Mouse (Mus musculus): ENCODE measurements at regions not wholly inside any gene's neighbourhood (a gene's known extent, or its start where the extent isn't known, plus 50 kb on each side); places are given as distances from the start of the nearest gene placed in this dataset.

DNA sequence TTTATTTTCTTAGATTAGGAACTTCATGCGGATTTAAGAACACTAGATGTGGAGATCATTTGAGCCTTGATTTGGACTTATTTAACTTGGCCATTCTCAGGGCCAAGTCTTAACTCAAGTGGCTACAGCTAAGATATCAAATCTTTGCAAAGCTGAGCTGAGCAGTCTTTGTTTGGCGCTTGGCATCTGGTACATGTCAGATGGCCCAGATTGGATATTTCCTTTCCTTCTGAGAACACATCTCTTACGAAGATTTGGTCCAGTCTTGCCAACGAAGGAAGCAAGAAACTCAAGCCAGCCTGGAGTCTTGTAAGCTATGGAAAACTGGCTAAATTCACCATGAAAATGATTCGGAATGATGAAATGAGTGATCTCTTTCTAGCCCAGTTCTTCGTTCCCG lies 59.1 kb upstream of the Cdc42ep3 start:
- DNase-seq = no peak

DNA sequence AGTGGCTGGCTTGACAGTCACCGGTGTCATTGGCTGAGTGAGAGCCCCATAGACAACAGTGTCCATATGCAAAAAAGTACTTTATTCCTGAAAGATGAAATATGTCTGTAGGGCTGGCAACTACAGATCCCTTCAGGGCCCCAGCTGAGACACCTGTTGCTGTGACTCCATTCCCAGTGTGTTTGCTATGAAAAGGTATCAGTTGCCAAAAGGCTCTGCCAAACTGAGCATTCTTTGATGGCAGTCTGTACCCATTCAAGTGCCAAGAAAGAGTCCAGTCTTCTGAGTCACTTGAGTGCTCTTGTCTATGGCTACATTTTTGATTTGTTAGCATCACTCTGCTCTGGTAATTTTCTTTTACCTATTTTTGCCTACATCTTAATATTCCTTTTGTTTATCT lies 63.1 kb upstream of the Cdc42ep3 start:
- DNase-seq = no peak

DNA sequence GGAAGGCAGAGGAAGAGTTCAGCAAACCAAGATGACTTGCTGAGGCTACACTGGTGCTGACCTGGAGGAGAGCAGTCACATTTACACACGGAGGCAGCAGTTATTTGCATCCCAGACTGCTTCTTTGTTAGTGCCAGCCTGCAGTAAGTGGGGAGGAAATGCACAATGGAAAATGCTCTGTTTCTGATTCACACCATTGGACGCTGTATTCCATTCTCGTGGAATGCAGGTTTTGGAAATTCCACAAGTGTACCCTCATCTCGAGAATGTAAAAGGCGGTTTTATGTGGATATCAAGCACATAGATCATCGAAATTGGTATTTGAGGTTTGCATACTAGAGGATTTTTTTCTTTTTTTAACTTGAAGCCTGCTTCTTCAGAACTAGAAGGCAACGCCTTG lies 66.7 kb upstream of the Cdc42ep3 start:
- no peak for DNase-seq

DNA sequence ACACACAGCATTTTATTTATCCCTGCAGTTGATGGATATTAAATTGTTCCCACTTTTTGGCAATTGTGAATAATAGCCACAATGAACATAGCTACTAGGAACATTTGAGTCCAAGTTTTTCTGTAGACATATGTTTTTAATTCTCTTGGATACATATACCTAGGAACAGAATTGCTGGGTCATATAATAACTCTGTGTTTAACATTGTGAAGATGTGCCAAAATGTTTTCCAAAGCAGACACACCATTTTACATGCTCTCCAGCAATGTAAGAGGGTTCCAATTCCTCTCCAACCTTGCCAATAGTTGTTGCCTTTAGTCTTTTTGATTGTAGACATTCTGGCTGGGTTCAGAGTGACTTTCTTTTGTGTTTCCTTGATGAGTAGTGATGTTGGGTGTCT lies 84.3 kb upstream of the Cdc42ep3 start:
- no peak for DNase-seq

DNA sequence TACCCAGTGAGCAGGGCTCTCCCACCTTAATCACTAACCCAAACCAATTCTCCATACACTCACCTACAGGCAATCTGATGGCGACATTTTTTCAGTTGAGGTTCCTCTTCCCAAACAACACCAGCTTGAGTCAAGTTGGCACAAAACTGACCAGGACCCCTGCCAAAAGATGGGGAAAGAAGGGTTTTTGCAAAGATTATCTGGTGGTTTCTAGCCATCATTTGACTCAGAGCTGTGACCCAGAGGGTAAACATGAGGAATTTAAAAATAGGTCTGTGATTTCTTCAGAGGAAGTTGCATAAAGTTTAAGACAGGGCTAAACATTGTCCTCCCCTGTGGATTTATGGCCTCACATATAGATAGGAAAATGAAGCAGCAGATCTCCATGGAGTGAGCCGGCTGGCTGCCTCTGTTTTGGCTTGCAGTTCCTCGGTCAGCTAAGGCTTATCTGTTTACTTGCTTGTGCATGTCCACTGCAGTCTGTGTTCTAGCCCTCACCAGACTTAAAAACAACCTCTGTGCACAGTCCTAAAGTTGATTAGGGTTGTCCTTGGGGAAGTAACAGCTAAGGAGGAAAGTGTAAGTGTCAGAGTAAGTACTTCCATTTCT lies 87.7 kb upstream of the Cdc42ep3 start:
- DNase-seq = no peak

DNA sequence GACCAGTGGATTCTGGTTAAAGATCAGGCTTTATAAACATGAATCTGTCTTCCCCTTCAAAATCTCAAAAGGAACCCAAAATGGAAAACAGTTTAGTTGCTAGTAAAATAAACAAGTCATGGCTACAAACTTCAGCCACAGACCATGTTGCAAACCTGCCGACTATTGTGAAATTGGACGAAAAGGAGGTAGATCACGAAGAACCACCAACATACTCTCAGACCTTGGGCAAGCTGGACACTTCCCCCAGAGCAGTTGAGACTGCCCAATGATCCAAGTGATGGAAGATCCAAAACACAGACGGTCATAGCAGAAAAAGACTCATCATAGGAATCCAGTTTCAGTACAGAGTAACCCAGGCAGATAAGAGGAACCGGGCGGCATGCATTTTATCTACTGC lies 92.3 kb upstream of the Cdc42ep3 start:
- DNase-seq = no peak

DNA sequence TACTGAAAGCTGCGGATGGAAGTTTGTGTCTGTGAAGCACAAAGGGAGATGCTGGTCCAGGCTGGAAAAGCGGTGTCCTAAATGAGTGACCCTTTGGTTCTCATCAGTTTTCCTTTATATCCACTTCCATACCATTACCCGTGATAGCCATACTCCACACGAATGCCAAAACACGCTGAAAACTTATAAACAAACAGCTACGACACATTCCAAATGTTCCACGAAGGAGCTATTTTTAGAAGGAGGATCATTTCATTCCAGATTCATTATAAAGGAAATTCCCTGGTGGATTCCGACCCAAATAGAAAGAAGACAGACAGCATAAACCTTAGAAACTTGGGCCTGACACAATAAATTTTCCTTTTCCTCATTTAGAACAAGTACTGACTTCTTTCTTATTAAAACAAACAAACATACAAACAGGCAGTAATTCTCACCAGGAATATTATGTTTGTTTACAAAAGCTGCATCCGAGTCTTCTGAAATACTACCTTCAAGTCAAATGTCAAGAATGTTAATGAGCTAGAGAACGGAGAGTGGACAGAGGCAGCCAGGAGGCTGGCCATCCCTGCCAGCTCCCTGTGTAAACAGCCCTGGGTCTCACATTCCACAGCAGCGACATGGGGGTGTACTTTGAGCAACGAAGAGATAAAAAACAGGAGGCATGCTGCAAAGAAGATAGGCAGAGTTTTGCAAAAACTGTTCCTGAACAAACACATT lies 96.4 kb upstream of the Cdc42ep3 start:
- peak; percentile 39 for DNase-seq

DNA sequence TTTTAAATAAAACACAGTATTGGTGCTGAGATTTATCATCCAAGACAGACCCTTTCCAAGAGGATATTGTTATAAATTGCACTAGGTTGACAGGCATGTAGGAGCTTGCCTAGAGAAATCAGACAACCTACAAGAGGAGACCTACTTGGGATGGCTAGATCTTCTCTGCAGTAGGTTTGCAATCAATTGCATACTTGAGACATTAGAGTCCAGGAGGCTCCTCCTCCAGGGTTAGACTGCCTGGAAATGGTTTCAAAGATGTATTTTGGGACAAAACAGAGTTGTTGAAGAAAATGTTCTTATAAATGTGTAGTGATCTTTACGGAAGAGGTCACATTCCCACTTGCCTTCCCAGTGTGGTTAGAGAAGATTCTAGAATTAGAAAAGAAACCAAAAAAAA lies 98.9 kb upstream of the Cdc42ep3 start:
- no peak for DNase-seq

DNA sequence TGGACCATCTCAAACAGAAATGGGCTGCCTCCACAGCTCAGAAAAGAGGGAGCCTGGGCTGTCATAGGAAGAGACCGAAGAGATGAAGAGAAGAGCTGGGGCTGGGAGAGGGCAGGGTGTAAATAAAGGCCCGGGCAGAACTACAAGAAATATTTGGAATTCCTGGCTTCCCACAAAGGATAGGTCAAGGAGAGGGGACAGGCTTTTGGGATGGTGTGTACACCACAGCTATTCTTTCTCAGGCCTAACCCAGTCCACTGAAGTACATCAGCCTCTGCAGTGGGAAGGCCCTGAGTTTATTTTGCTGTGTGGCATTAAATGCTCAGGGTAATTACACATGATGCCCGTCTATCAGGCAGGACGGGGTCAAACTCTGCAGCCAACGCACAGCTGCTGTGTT lies 99.6 kb upstream of the Cdc42ep3 start:
- DNase-seq = peak; percentile 6

DNA sequence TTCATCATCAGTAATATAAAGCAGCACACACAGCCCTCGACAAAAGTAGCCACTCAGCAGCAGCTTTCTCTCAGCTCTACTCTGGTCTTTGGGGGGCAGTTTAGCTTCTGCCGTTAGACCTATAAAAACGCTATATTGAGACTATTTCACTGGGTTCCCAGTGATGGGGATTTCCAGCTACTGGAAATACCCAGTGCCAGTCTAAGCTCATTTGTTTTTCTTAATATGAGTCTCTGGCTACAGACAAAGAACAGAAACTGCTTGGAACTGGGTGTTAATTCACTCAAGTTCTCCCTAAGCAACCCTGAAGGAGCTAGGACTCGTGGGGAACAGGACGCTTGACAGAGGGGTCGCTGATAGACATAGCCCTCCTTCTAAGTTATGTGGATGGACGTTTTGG lies 100.3 kb upstream of the Cdc42ep3 start:
- DNase-seq = no peak

DNA sequence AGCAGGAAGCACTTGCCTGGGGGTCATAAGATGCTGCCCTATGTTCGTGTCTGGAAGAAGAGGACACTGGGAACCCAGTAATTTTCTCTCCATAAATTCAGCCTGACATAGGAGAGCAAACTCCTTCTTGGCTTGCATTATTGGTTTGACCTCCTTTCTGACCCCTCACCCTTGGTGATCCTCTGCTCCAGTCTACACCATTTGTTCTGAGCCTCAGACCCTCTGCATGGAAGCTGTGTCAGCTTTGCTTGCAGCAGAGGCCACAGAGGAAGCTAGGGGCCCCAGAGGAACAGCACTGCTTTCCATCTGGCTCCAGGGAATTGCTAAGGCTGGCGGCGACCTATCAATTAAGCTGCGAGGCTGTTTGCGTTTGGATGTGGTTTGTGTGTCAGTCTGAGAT lies 102.7 kb upstream of the Cdc42ep3 start:
- DNase-seq = peak; percentile 55

DNA sequence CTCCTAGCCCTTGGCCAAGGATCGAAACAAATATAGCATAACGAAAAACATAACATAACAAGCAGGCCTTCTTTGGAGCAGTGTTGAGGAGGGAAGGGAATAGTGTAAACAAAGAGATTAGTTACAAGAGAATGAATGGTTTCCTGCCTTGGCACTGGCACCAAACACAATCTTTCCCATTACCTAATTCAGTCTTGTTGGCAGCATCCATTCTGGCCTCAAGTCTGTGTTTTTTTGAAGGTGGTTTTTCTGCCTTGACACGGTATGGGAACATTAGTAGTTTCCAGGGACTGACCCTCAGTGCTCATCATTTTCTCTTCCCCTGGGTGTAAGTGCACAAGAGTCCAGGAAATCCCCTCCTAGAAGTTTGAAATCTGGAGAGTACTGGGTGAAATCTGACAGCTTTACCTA lies 106.8 kb upstream of the Cdc42ep3 start:
- no peak for DNase-seq

DNA sequence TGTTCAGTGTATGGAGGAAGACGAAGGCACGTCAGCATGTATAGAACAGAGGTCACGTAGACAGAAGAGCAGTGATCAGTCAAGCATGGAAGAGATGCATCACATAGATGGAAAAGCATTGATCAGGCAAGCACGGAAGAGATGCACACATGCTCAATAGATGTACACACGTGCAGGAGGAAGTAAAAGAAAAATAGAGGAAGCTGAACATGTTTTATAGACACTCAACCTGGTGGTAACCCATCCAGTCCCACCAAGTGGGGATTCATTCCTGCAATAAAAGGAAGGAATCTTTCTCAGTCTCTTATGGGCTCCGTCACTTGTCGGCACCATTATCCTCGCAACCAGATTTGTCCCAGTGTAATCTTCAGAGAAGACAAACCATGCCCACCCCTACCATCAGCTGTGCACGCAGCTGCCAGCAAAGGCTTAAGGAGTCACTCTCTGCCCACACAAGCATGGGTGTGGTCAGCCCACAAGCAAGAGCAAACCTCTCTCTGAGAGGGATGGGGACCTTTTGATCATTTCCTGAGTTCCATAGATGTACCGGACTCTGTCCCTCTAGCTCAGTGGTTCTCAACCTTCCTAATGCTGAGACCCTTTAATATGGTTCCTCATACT lies 108.3 kb upstream of the Cdc42ep3 start:
- DNase-seq = no peak

DNA sequence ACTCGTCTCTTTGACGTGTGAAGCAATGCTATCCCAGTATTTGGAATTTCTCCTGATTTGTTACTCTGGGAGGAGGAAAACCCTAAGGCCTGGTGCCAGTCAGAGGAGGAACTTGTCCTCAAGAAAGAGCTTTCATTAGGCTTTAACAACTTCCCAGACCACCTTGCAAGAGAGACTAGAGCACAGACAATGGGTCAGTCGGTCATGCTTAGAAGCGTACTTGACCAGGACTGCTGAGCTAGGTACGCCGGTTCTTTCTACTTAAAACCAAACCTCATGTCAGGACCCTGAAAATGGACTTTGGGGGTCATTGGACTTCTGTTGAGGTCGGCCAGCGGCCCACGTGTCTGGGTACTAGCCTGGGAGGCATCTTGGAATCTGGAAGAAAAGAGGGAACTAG lies 110.8 kb upstream of the Cdc42ep3 start:
- DNase-seq = no peak

DNA sequence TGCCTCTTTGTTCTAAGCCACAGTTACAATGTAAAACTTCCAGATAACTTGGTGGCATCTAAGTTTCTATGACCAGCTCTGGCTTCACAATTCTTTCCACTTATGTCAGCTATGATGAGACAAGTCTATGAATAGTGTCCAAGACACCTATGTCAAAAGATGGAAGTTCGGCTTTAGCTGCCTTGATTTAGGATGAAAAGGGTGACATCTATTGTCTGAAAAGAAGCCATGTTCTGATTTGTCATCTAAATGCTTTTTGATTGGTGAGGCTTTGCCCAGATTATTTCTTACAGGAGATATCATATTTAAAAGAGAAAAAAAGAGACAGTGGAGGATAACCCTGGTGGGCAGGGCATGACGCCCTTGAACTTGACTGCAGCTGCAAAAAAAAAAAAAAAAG lies 116.7 kb upstream of the Cdc42ep3 start:
- DNase-seq = no peak

DNA sequence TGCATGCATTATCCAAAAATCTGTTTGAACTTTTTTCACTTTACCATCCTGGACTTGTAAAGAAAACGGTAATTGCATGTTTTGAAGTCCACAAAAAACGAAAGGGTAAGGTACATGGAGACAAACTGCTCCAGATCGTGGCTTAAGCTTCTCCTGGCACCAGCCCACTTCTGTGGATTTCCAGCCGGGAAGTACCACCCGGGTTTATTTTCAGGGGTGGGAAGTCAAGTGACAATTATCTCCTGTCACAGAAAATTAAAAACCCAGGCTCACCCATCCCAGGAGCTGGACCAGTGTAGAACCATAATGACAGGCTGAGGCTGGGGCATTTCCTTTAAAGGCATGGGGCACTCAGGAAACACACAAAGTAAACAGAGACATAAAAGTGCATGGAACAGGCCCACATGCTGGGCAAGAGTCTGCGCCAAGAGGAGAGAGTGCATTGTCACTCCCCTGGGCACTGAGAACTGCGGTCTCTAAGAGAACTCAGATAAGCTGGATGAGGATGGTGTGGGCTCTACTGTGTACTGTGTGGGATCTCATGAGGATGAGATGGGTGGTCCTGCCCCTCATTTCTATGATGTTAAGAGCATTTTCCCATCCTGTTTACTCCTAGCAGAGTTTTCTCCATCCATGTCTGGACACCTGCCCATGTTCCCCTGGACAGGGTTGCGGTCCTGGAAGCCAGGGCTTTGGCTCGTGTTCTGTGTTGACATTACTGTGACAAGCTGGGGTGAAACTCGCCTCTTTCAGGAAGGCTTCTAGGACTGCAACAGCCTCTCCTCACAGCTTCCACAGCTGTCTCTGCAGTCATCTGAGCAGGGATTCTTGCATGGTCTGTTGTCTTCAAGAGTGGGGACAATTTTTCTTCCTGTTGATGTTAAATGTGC lies 117.5 kb upstream of the Cdc42ep3 start:
- DNase-seq = peak; percentile 7

DNA sequence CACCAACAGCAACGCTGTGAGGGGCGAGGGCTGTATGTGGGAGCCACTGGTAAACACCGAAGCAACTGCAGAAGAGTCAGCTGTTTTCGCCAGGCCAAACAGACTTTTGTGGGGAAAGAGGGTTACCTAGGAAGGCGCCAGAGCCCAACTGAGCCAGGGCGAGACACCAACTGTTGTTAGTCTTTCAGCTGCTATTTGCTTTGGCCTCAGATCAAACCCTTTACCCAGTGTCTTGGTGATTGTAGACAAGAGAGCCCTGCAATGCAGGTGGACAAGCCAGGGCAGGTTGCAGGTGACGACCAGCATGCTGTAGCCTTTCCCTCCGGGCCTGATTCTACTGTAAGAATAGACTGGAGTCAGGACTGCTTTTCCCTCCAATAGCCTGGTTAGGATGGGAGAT lies 121.8 kb upstream of the Cdc42ep3 start:
- DNase-seq = no peak

DNA sequence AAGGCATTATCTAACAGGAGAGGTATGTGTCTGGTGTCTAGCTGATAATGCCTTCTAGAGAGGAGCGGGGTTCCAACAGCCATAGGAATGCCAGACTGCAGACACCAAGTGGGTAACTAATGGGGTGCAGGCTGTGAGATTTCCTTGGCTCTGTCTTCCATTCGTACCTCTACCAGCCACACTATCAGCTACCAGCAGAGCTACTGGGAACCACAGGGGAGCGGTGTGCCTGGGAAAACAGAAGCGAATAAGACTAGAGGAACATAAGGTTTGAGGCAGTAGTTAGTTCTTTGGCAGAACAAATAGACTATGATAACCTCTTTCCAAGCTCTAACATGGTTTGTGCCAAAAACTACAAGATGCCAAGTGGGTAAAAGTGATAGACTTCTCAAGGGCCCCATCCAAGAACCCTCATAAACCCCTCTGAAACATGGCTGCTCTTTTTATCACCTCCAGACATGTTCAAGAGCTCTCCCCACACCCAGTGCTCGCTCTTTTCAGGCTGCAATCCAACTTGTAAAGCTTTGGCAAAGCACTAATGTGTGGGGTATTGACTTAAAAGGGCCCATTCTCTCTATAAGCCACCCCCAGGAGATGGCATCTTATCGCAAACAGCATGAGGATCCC lies 126.3 kb upstream of the Cdc42ep3 start:
- DNase-seq = no peak

DNA sequence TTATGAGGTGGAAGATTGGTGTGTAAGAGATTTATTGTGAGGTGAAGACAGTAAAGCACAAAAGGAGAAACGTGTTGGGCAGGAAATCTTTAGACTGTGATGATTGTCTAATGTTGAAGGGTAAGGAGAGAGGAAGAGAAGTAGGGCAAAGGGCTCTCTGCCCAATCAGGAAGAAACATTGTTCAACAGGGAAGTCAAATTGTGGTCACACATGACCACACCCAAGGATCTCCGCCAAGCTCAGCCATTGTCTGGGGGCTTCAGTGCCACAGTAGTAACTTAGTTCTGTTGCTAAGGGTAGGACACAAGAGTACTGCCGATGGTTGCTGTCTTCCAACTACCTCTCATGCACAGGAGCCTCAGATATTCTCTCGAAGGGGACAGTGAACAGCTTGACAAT lies 127.0 kb upstream of the Cdc42ep3 start:
- no peak for DNase-seq

DNA sequence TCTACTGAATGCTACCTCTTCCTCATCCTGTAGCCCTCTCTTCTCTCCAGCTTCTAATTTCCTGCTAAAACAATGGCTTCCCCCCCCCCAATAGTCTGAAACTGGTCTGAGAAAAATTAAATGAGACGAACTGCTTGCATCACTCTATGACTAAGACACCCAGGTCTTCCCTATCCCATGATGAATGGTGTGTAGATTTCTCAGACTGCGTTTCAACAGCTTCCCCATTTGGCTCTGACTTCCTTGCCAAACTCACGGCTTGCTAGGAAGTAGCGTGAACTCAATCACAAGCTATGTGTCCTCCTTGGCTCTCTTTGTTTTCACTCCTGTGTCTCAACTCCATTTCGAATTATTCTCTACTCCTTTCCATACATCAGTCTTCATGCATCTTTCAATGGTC lies 126.4 kb upstream of the Rmdn2 start:
- no peak for DNase-seq

DNA sequence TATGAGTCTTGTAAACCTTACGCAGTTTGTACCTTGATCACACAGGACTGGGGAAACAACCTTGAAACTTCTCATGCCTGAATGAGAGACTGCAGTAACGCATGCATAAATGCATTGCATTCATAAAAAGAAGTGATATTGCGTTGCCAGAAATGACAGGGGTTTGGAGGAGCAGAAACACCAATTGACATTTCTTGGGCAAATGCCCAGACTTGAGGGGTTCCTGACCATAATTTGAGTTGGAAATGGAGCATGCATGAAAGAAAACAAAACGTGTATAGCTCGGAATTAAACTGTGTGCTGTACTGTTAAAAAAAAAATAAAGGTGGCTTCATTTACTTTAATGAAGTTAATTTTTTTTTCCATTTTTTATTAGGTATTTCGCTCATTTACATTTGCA lies 122.4 kb upstream of the Rmdn2 start:
- DNase-seq = no peak

DNA sequence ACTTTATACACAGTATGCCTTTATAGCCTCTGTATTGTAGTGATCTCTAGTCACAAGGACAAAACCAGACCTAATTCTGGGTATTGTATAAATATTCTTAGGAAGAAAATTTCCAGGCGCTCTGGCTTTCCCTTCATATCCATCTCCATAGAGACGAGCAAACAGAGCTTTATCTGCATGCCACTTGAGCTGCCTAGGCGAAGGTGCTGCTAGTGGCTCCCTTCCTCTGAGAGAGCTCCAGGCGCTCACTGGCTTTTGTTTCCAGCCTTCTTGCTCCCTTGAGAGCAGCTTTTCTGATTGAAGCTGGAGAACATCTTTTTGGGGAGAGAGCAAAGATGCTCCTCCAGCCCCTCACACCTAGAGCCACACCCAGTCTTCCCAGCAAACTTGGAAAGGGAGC lies 114.0 kb upstream of the Rmdn2 start:
- no peak for DNase-seq

DNA sequence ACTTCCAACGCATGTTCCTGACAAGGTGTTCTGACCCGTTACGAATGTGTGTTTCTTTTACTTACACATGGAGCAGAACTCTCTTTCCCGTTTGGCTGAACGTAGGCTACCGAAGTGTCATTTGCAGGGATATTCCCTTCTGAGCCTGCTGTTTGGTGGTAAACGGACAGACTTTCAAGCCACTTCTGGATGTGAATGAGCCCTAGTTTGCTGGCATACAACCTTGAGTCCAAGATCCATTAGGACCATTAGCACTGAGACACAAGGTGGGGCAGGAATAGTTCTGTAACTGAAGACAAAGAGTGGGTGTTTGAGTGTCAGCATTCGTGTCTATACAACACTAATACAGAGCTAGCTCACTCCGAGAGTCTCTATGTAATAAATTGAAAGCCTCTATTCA lies 113.3 kb upstream of the Rmdn2 start:
- DNase-seq = no peak

Measured in kidney, adult 11 months (tissue).